Comparison of ENCODE assay signal across 21 mouse cellular contexts in genomic region chr15:83495195-83495594, GRCm38 (mm10). TPM values are rescaled to one million over a fixed set of nuclear protein-coding genes. Genes with fewer than 3 reads are reported as not detected.
"Had no signal": no experiment of that assay in that cellular context is flagged by ENCODE, and none has a peak within 500 bp of the region (broad histone marks: within the 10 kb centered on the region; RNA-seq: fewer than 3 reads in every experiment).

No protein-coding gene starts in this region.

- H3K27ac ChIP-seq: limb, embryonic 12.5 days; limb, embryonic 15.5 days; macrophage; midbrain, embryonic 15.5 days; neural tube, embryonic 12.5 days; neural tube, embryonic 15.5 days; stomach, postnatal 0 days had no signal

- H3K9me3 ChIP-seq: limb, embryonic 12.5 days; limb, embryonic 15.5 days; midbrain, embryonic 15.5 days; neural tube, embryonic 12.5 days; neural tube, embryonic 15.5 days had no signal

- DNase-seq: kidney, adult 9 months; kidney, postnatal 14 days; kidney, postnatal 4 days; left cerebral cortex, postnatal 4 days; right cerebral cortex, adult 18-20 months; right cerebral cortex, postnatal 14 days; right cerebral cortex, postnatal 4 days; thymus, postnatal 25 days had no signal

- H3K27me3 ChIP-seq: limb, embryonic 12.5 days; limb, embryonic 15.5 days; midbrain, embryonic 15.5 days; neural tube, embryonic 12.5 days; neural tube, embryonic 15.5 days had no signal

- H3K4me1 ChIP-seq: limb, embryonic 12.5 days; limb, embryonic 15.5 days; midbrain, embryonic 15.5 days; neural tube, embryonic 12.5 days; neural tube, embryonic 15.5 days had no signal

- H3K4me2 ChIP-seq: limb, embryonic 15.5 days; lung, embryonic 14.5 days; midbrain, embryonic 11.5 days; midbrain, embryonic 15.5 days; neural tube, embryonic 12.5 days; neural tube, embryonic 15.5 days had no signal

- H3K9ac ChIP-seq: limb, embryonic 12.5 days; limb, embryonic 15.5 days; midbrain, embryonic 15.5 days; neural tube, embryonic 12.5 days; neural tube, embryonic 15.5 days had no signal

- ATAC-seq: intestine, postnatal 0 days; lung, postnatal 0 days; midbrain, embryonic 15.5 days had no signal

- H3K4me3 ChIP-seq: limb, embryonic 12.5 days; limb, embryonic 15.5 days; megakaryocyte, embryonic 14.5 days; midbrain, embryonic 15.5 days; neural tube, embryonic 12.5 days; neural tube, embryonic 15.5 days had no signal

RNA-seq across cellular contexts. Expression of gene Bik, which starts 31.5 kb away (rescaled TPM):
- total RNA-seq: left cerebral cortex, postnatal 14 days; left cerebral cortex, postnatal 4 days had no signal
- polyA plus RNA-seq: macrophage had no signal
